Mouse (Mus musculus): Measurements from ENCODE around the gene Cap2. TPM values are rescaled to one million over a fixed set of nuclear protein-coding genes. Genes with fewer than 3 reads are reported as not detected.
A peak's percentile ranks its signal among the peaks of the same experiment; 100 is the strongest.

Cap2 gene
- polyA plus RNA-seq, 1 experiment from 2014 or later: 4.3 TPM

GRCm38 (mm10) chr13:46531676-46532075 is 30.0 kb downstream of the Cap2 start:
- no peaks in the 10 kb centered on the region for H3K27me3 ChIP-seq (ENCODE audit: insufficient read depth, low read length)

DNA sequence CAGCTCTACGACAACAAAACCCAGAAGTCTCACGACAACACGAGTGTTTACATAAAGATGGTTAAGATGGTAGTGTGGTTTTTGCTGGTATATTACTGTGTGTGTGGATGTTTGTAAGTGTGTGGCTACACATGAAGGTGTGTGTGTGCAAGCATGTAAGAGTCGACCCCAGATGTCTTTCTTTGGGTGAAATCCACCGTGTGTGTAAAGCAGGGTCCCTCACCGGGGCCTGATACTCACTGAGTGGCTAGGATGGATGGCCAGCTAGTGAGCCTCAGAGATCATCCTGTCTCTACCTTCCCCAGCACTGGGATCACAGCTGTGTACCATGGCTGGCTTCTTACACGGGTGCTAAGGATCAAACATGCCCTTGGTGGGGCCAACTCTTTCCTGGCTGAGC is 30.6 kb downstream of the Cap2 start:
- no peaks in the 10 kb centered on the region for H3K27me3 ChIP-seq (ENCODE audit: insufficient read depth, low read length)
- H3K9ac ChIP-seq: no peak overlapping the region
- no peak overlapping the region for H3K4me3 ChIP-seq (ENCODE audit: low read depth, low read length)
- H3K4me2 ChIP-seq: no peak overlapping the region
- H3K4me1 ChIP-seq (ENCODE audit: insufficient read depth): 0 out of 2 replicates have a peak, but pooled peaks cover 5% of the 10 kb centered on the region
- no peaks in the 10 kb centered on the region for H3K36me3 ChIP-seq (ENCODE audit: insufficient read depth)
- no peak for ATAC-seq (ENCODE audit: insufficient read depth)
- no peaks in the 10 kb centered on the region for H3K9me3 ChIP-seq (ENCODE audit: low read depth, low read length)
- H3K27ac ChIP-seq (ENCODE audit: low read depth): no peak overlapping the region
- WGBS: 77% methylated on average over 7 of the region's 7 CpGs
- no peak for TF ChIP-seq CTCF (IDR thresholded peaks at IDR 0.05; ENCODE audit: low read depth)
- no peak for DNase-seq

More at GRCm38 (mm10) chr13:46531676-46532075, 30.0 kb downstream of the Cap2 start:
- 86% methylated on average over 3 of the region's 3 CpGs for WGBS
- H3K27ac ChIP-seq (ENCODE audit: low read depth): no peak overlapping the region
- no peaks in the 10 kb centered on the region for H3K9me3 ChIP-seq (ENCODE audit: low read depth, low read length)
- ATAC-seq (ENCODE audit: insufficient read depth) (no peak), DNase-seq (no peak)
- H3K4me3 ChIP-seq (ENCODE audit: low read depth, low read length): no peak overlapping the region
- no peak for TF ChIP-seq CTCF (IDR thresholded peaks at IDR 0.05; ENCODE audit: low read depth)
- no peak overlapping the region for H3K4me2 ChIP-seq
- no peaks in the 10 kb centered on the region for H3K36me3 ChIP-seq (ENCODE audit: insufficient read depth)
- H3K4me1 ChIP-seq (ENCODE audit: insufficient read depth): 0 out of 2 replicates have a peak, but pooled peaks cover 5% of the 10 kb centered on the region
- H3K9ac ChIP-seq: no peak overlapping the region

GRCm38 (mm10) chr13:46533342-46534129 is 31.9 kb downstream of the Cap2 start:
- 0 out of 2 replicates have a peak, but pooled peaks cover 5% of the 10 kb centered on the region for H3K4me1 ChIP-seq (ENCODE audit: insufficient read depth)
- ATAC-seq (ENCODE audit: insufficient read depth): no peak
- peak overlapping the region; percentile 4; the same call in 1 of the 2 replicates for H3K9ac ChIP-seq
- H3K27ac ChIP-seq (ENCODE audit: low read depth): peak overlapping the region; percentile 48
- 31% methylated on average over 10 of the region's 10 CpGs for WGBS
- DNase-seq: no peak
- no peak overlapping the region for H3K4me3 ChIP-seq (ENCODE audit: low read depth, low read length)
- H3K36me3 ChIP-seq (ENCODE audit: insufficient read depth): no peaks in the 10 kb centered on the region
- no peaks in the 10 kb centered on the region for H3K27me3 ChIP-seq (ENCODE audit: insufficient read depth, low read length)
- H3K9me3 ChIP-seq (ENCODE audit: low read depth, low read length): no peaks in the 10 kb centered on the region
- no peak for TF ChIP-seq CTCF (IDR thresholded peaks at IDR 0.05; ENCODE audit: low read depth)
- peak overlapping the region; percentile 29 for H3K4me2 ChIP-seq

GRCm38 (mm10) chr13:46534171-46534968 is 32.7 kb downstream of the Cap2 start:
- ATAC-seq (ENCODE audit: insufficient read depth) (0 out of 2 replicates have a peak, but pooled peaks have one; percentile 47), DNase-seq (peak; percentile 22)
- no peaks in the 10 kb centered on the region for H3K36me3 ChIP-seq (ENCODE audit: insufficient read depth)
- no peaks in the 10 kb centered on the region for H3K9me3 ChIP-seq (ENCODE audit: low read depth, low read length)
- no peak overlapping the region for H3K4me3 ChIP-seq (ENCODE audit: low read depth, low read length)
- TF ChIP-seq CTCF (IDR thresholded peaks at IDR 0.05; ENCODE audit: low read depth): no peak
- 0 out of 2 replicates have a peak, but pooled peaks cover 5% of the 10 kb centered on the region for H3K4me1 ChIP-seq (ENCODE audit: insufficient read depth)
- WGBS: 27% methylated on average over 11 of the region's 11 CpGs
- peak overlapping the region; percentile 48 for H3K27ac ChIP-seq (ENCODE audit: low read depth)
- peak overlapping the region; percentile 4; the same call in 1 of the 2 replicates for H3K9ac ChIP-seq
- no peaks in the 10 kb centered on the region for H3K27me3 ChIP-seq (ENCODE audit: insufficient read depth, low read length)
- peak overlapping the region; percentile 29 for H3K4me2 ChIP-seq

GRCm38 (mm10) chr13:46534969-46535785 is 33.5 kb downstream of the Cap2 start:
- ATAC-seq (ENCODE audit: insufficient read depth) (no peak), DNase-seq (no peak)
- Histone ChIP-seq H3K27ac (ENCODE audit: low read depth) (no peak overlapping the region), H3K4me3 (ENCODE audit: low read depth, low read length) (no peak overlapping the region), H3K9me3 (ENCODE audit: low read depth, low read length) (no peaks in the 10 kb centered on the region), H3K9ac (no peak overlapping the region), H3K27me3 (ENCODE audit: insufficient read depth, low read length) (no peaks in the 10 kb centered on the region), H3K4me1 (ENCODE audit: insufficient read depth) (0 out of 2 replicates have a peak, but pooled peaks cover 5% of the 10 kb centered on the region), H3K4me2 (no peak overlapping the region), H3K36me3 (ENCODE audit: insufficient read depth) (no peaks in the 10 kb centered on the region)
- TF ChIP-seq CTCF (IDR thresholded peaks at IDR 0.05; ENCODE audit: low read depth): no peak
- 59% methylated on average over 5 of the region's 5 CpGs for WGBS

DNA sequence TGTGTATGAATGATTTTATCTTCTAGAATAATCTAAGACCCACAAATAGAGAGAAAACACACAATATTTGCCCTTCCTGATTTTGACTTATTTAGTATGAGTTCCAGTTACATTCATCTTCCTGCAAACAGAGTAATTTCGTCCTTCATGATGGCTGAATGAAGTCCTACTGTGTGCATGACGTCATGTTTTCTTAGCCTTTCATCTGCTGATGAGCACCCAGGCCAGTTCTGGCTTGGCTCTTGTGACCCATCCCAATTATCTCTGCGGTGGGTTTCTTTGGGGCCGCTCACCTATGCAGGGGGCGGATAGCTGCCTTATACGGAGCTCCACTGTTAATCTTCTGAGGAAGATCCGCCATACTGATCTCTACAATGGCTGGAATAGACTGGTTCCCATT is 37.6 kb downstream of the Cap2 start:
- TF ChIP-seq CTCF (IDR thresholded peaks at IDR 0.05; ENCODE audit: low read depth): no peak
- ATAC-seq (ENCODE audit: insufficient read depth) (no peak), DNase-seq (no peak)
- no peaks in the 10 kb centered on the region for H3K27me3 ChIP-seq (ENCODE audit: insufficient read depth, low read length)
- no peaks in the 10 kb centered on the region for H3K36me3 ChIP-seq (ENCODE audit: insufficient read depth)
- 0 out of 2 replicates have a peak, but pooled peaks cover 5% of the 10 kb centered on the region for H3K4me1 ChIP-seq (ENCODE audit: insufficient read depth)
- no peak overlapping the region for H3K4me3 ChIP-seq (ENCODE audit: low read depth, low read length)
- no peak overlapping the region for H3K27ac ChIP-seq (ENCODE audit: low read depth)
- H3K9me3 ChIP-seq (ENCODE audit: low read depth, low read length): no peaks in the 10 kb centered on the region
- 82% methylated on average over 7 of the region's 7 CpGs for WGBS
- no peak overlapping the region for H3K4me2 ChIP-seq
- no peak overlapping the region for H3K9ac ChIP-seq

All from lung, embryonic 14.5 days (tissue).